ENCODE assay signal across 8 mouse cellular contexts in genomic region chr8:111061688-111062071, GRCm38 (mm10). TPM values are rescaled to one million over a fixed set of nuclear protein-coding genes. Genes with fewer than 3 reads are reported as not detected.
A peak's percentile ranks its signal among the peaks of the same experiment; 100 is the strongest.
DNase-seq lines count a peak whose midpoint lies in the region; ATAC-seq and TF ChIP-seq lines count a peak whose summit lies in the region.

No protein-coding gene starts in this region.

- no peaks in the 10 kb centered on the region for H3K36me3 ChIP-seq in heart, adult 2 months (ENCODE audit: control insufficient read depth, insufficient read depth, low read length)
- no peaks in the 10 kb centered on the region for H3K36me3 ChIP-seq in forebrain, embryonic 11.5 days (ENCODE audit: control insufficient read depth, insufficient read depth, low read length)
- H3K36me3 ChIP-seq in limb, embryonic 15.5 days, result peaks cover 9% of the 10 kb centered on the region; the same call in 1 of the 2 replicates
- H3K36me3 ChIP-seq in stomach, embryonic 15.5 days, result no peaks in the 10 kb centered on the region

- no peak for TF ChIP-seq EP300 in heart, adult 2 months (IDR thresholded peaks at IDR 0.05; ENCODE audit: insufficient read depth, low read depth, low read length)

- no peak overlapping the region for H3K27ac ChIP-seq in heart, adult 2 months
- H3K27ac ChIP-seq in forebrain, embryonic 11.5 days (ENCODE audit: low read depth, low read length), result peak overlapping the region; percentile 66
- no peak overlapping the region for H3K27ac ChIP-seq in limb, embryonic 15.5 days
- H3K27ac ChIP-seq in stomach, embryonic 15.5 days, result no peak overlapping the region; the same call in 1 of the 2 replicates

- H3K4me1 ChIP-seq in heart, adult 2 months (ENCODE audit: control insufficient read depth, insufficient read depth, low read length), result no peaks in the 10 kb centered on the region
- H3K4me1 ChIP-seq in forebrain, embryonic 11.5 days (replicated peaks; ENCODE audit: control insufficient read depth, insufficient read depth, low read length), result peaks cover 9% of the 10 kb centered on the region
- peaks cover 29% of the 10 kb centered on the region for H3K4me1 ChIP-seq in limb, embryonic 15.5 days
- peaks cover 18% of the 10 kb centered on the region for H3K4me1 ChIP-seq in stomach, embryonic 15.5 days

- no peaks in the 10 kb centered on the region for H3K9me3 ChIP-seq in forebrain, embryonic 11.5 days (ENCODE audit: control insufficient read depth, low read length)
- no peaks in the 10 kb centered on the region for H3K9me3 ChIP-seq in limb, embryonic 15.5 days
- no peaks in the 10 kb centered on the region for H3K9me3 ChIP-seq in stomach, embryonic 15.5 days

- ATAC-seq in forebrain, embryonic 11.5 days (replicated peaks; ENCODE audit: low FRiP score), result 0 out of 2 replicates have a peak, but pooled peaks have one; percentile 0
- no peak for ATAC-seq in limb, embryonic 15.5 days (ENCODE audit: insufficient number of reproducible peaks, low FRiP score, low TSS enrichment, low read depth)
- ATAC-seq in stomach, embryonic 15.5 days (ENCODE audit: insufficient read depth, low FRiP score, low read depth), result no peak; the same call in 1 of the 2 replicates

- peak overlapping the region; percentile 43 for H3K4me3 ChIP-seq in heart, adult 2 months
- H3K4me3 ChIP-seq in forebrain, embryonic 11.5 days (ENCODE audit: low read depth, low read length), result peak overlapping the region; percentile 66
- peak overlapping the region; percentile 66 for H3K4me3 ChIP-seq in limb, embryonic 15.5 days
- H3K4me3 ChIP-seq in stomach, embryonic 15.5 days (replicated peaks), result peak overlapping the region; percentile 62

- H3K9ac ChIP-seq in heart, adult 2 months (ENCODE audit: low read depth, low read length), result peak overlapping the region; percentile 40
- H3K9ac ChIP-seq in forebrain, embryonic 11.5 days (ENCODE audit: low read length), result peak overlapping the region; percentile 70
- peak overlapping the region; percentile 52 for H3K9ac ChIP-seq in limb, embryonic 15.5 days
- H3K9ac ChIP-seq in stomach, embryonic 15.5 days, result peak overlapping the region; percentile 29

- DNase-seq in heart, adult 2 months, result peak in 1 of 2 experiments; percentile 31
- no peak for DNase-seq in heart, adult 8-10 months (ENCODE audit: low spot score)
- peak; percentile 54 for DNase-seq in ES-CJ7 (ENCODE audit: low read depth, low spot score)
- no peak for DNase-seq in forebrain, embryonic 11.5 days (ENCODE audit: low spot score)
- DNase-seq in kidney, adult 8-10 months, result no peak
- no peak for DNase-seq in layer of hippocampus, adult 11-12 months (ENCODE audit: low spot score)

- 3% methylated on average over 14 of the region's 14 CpGs for WGBS in heart, adult 2 months
- under 1% methylated on average over 14 of the region's 14 CpGs for WGBS in forebrain, embryonic 11.5 days
- under 1% methylated on average over 14 of the region's 14 CpGs for WGBS in limb, embryonic 15.5 days
- WGBS in stomach, embryonic 15.5 days, result under 1% methylated on average over 14 of the region's 14 CpGs

- H3K27me3 ChIP-seq in heart, adult 2 months (ENCODE audit: control insufficient read depth, insufficient read depth, low read length), result no peaks in the 10 kb centered on the region
- no peaks in the 10 kb centered on the region for H3K27me3 ChIP-seq in forebrain, embryonic 11.5 days (ENCODE audit: control insufficient read depth, insufficient read depth, low read length)
- H3K27me3 ChIP-seq in limb, embryonic 15.5 days, result no peaks in the 10 kb centered on the region
- no peaks in the 10 kb centered on the region; the same call in 1 of the 2 replicates for H3K27me3 ChIP-seq in stomach, embryonic 15.5 days (replicated peaks)

- no peak for TF ChIP-seq POLR2A in heart, adult 2 months (IDR thresholded peaks at IDR 0.05; ENCODE audit: insufficient read depth, low read depth, low read length)

- H3K79me2 ChIP-seq in heart, adult 2 months (replicated peaks; ENCODE audit: control insufficient read depth, insufficient read depth, low read length), result no peaks in the 10 kb centered on the region

- no peak for TF ChIP-seq CTCF in heart, adult 2 months (IDR thresholded peaks at IDR 0.05)

- H3K4me2 ChIP-seq in forebrain, embryonic 11.5 days (ENCODE audit: low read depth, low read length, severe bottlenecking), result peak overlapping the region; percentile 78
- H3K4me2 ChIP-seq in limb, embryonic 15.5 days, result peak overlapping the region; percentile 70
- H3K4me2 ChIP-seq in stomach, embryonic 15.5 days, result peak overlapping the region; percentile 88

- intact Hi-C loops in heart, adult 2 months (cut with DNase I), result no loop called here

RNA-seq across cellular contexts. Expression of gene Exosc6, which starts 5.5 kb away (rescaled TPM):
- total RNA-seq in heart, adult 2 months (2021), result not detected
- polyA plus RNA-seq in heart, adult 2 months (2012; rRNA removed), result not detected in 2 replicates
- total RNA-seq in heart, adult 8-10 months (2022), result not detected
- 10.8 and 13.1 TPM in 2 replicates for polyA plus RNA-seq in forebrain, embryonic 11.5 days (2014; fragmentation: Nextera tagmentation; extraction: Ambion mirVana)
- 8.2 and 9.7 TPM in 2 replicates for polyA plus RNA-seq in limb, embryonic 15.5 days (2015; fragmentation: Nextera tagmentation; extraction: Ambion mirVana)
- polyA plus RNA-seq in stomach, embryonic 15.5 days (2015; fragmentation: Nextera tagmentation; extraction: Ambion mirVana), result 17.7 and 20.5 TPM in 2 replicates

RNA-seq across cellular contexts. Expression of gene Aars, which starts 28.7 kb away (rescaled TPM):
- 10 to 100 TPM; 31.9 to 38.1 TPM for total RNA-seq in heart, adult 2 months (2021)
- polyA plus RNA-seq in heart, adult 2 months (2012; rRNA removed), result 19.4 and 28.3 TPM in 2 replicates
- 10 to 100 TPM; 32.2 to 33.5 (median 33.0) TPM for total RNA-seq in heart, adult 8-10 months (2022)
- polyA plus RNA-seq in forebrain, embryonic 11.5 days (2014; fragmentation: Nextera tagmentation; extraction: Ambion mirVana), result 79.0 and 91.7 TPM in 2 replicates
- polyA plus RNA-seq in limb, embryonic 15.5 days (2015; fragmentation: Nextera tagmentation; extraction: Ambion mirVana), result 48.0 and 48.4 TPM in 2 replicates
- polyA plus RNA-seq in stomach, embryonic 15.5 days (2015; fragmentation: Nextera tagmentation; extraction: Ambion mirVana), result 51.1 and 52.4 TPM in 2 replicates

RNA-seq across cellular contexts. Expression of gene Ddx19b, which starts 30.1 kb away (rescaled TPM):
- 10 to 100 TPM; 10.3 TPM for total RNA-seq in heart, adult 2 months (2021)
- polyA plus RNA-seq in heart, adult 2 months (2012; rRNA removed), result 3.2 and 6.2 TPM in 2 replicates
- 10 to 100 TPM in 3 of 4 experiments, 1 to 10 TPM in 1; 9.8 to 11.9 (median 10.9) TPM for total RNA-seq in heart, adult 8-10 months (2022)
- polyA plus RNA-seq in forebrain, embryonic 11.5 days (2014; fragmentation: Nextera tagmentation; extraction: Ambion mirVana), result 9.9 and 10.2 TPM in 2 replicates
- 4.9 and 5.0 TPM in 2 replicates for polyA plus RNA-seq in limb, embryonic 15.5 days (2015; fragmentation: Nextera tagmentation; extraction: Ambion mirVana)
- polyA plus RNA-seq in stomach, embryonic 15.5 days (2015; fragmentation: Nextera tagmentation; extraction: Ambion mirVana), result 6.4 and 6.9 TPM in 2 replicates

RNA-seq across cellular contexts. Expression of gene Clec18a, which starts 30.5 kb away (rescaled TPM):
- total RNA-seq in heart, adult 2 months (2021), result 1 to 10 TPM; 1.1 to 1.3 TPM
- polyA plus RNA-seq in heart, adult 2 months (2012; rRNA removed), result 1.1 and 1.6 TPM in 2 replicates
- total RNA-seq in heart, adult 8-10 months (2022), result 1 to 10 TPM in 3 of 4 experiments, under 1 TPM in 1; 0.98 to 2.3 (median 1.3) TPM
- polyA plus RNA-seq in forebrain, embryonic 11.5 days (2014; fragmentation: Nextera tagmentation; extraction: Ambion mirVana), result 0.36 and 0.49 TPM in 2 replicates
- not detected in 2 replicates for polyA plus RNA-seq in limb, embryonic 15.5 days (2015; fragmentation: Nextera tagmentation; extraction: Ambion mirVana)
- not detected in 2 replicates for polyA plus RNA-seq in stomach, embryonic 15.5 days (2015; fragmentation: Nextera tagmentation; extraction: Ambion mirVana)

RNA-seq across cellular contexts. Expression of gene Pdpr, which starts 32.8 kb away (rescaled TPM):
- total RNA-seq in heart, adult 2 months (2021), result 100 to 1,000 TPM in 1 of 2 experiments, 10 to 100 TPM in 1; 88.3 to 114 TPM
- 28.5 and 55.3 TPM in 2 replicates for polyA plus RNA-seq in heart, adult 2 months (2012; rRNA removed)
- 100 to 1,000 TPM; 109 to 143 (median 124) TPM for total RNA-seq in heart, adult 8-10 months (2022)
- polyA plus RNA-seq in forebrain, embryonic 11.5 days (2014; fragmentation: Nextera tagmentation; extraction: Ambion mirVana), result 7.4 and 8.5 TPM in 2 replicates
- 8.9 and 10.0 TPM in 2 replicates for polyA plus RNA-seq in limb, embryonic 15.5 days (2015; fragmentation: Nextera tagmentation; extraction: Ambion mirVana)
- 8.6 and 9.6 TPM in 2 replicates for polyA plus RNA-seq in stomach, embryonic 15.5 days (2015; fragmentation: Nextera tagmentation; extraction: Ambion mirVana)
